Mouse (Mus musculus) T-helper 17 cell (primary cell): Measurements from ENCODE around the gene Castor1.

ENCODE experiments used
- in situ Hi-C, 2 experiments: fragments of 300-600 bp; cut with MboI, MseI; formaldehyde crosslinking; loops; 1 replicate in 1 of 2; 2 replicates in 1 of 2; pipeline ENCODE4 v1.15.1; 2025; ENCODE audit warnings: high pct_unique_total_duplicates in 2 of 2

The Castor1 gene

GRCm38 (mm10) chr11:4205951-4206350, 12.1 kb upstream of the Castor1 start:
- in situ Hi-C loops = no loop called here

- in situ Hi-C loops = no loop called here
These were observed 11.5 kb upstream of the Castor1 start for GRCm38 (mm10) chr11:4206563-4206962.

GRCm38 (mm10) chr11:4207655-4208054, 10.4 kb upstream of the Castor1 start:
- in situ Hi-C loops = no loop called here

GRCm38 (mm10) chr11:4209556-4209955, 8.5 kb upstream of the Castor1 start:
- in situ Hi-C loops = no loop called here

GRCm38 (mm10) chr11:4210786-4211185, 7.2 kb upstream of the Castor1 start:
- in situ Hi-C loops = no loop called here

- in situ Hi-C loops = no loop called here
These were observed 4.9 kb upstream of the Castor1 start for GRCm38 (mm10) chr11:4213107-4213506.

GRCm38 (mm10) chr11:4214572-4214971, 3.5 kb upstream of the Castor1 start:
- in situ Hi-C loops = no loop called here

GRCm38 (mm10) chr11:4215061-4215460, 3.0 kb upstream of the Castor1 start:
- in situ Hi-C loops = loop anchor here in 1 of 2 experiments (5.0 kb wide), 1 partner anchor 78 kb away; the partner anchor contains the start of gene Rnf215

GRCm38 (mm10) chr11:4216248-4217000, 1.6 kb upstream of the Castor1 start:
- in situ Hi-C loops = loop anchor here in 1 of 2 experiments (5.0 kb wide), 1 partner anchor 79 kb away; the partner anchor contains the start of gene Rnf215

GRCm38 (mm10) chr11:4218637-4219036, 612 bp downstream of the Castor1 start:
- in situ Hi-C loops = loop anchor here in 1 of 2 experiments (5.0 kb wide), 1 partner anchor 81 kb away; the partner anchor contains the start of gene Rnf215

GRCm38 (mm10) chr11:4219317-4219751, 1.3 kb downstream of the Castor1 start:
- in situ Hi-C loops = loop anchor here in 1 of 2 experiments (5.0 kb wide), 1 partner anchor 82 kb away; the partner anchor contains the start of gene Rnf215

GRCm38 (mm10) chr11:4219908-4220307, 1.9 kb downstream of the Castor1 start:
- in situ Hi-C loops = loop anchor here (5.0 kb wide), 3 partner anchors 37 to 197 kb away; partner anchors contain the start of genes Lif (in 2 of the 2) and Rnf215 (in 1 of the 2)

- in situ Hi-C loops = loop anchor here (5.0 kb wide), 2 partner anchors 37 to 197 kb away; partner anchors contain the start of gene Lif (in 2 of the 2)
These were observed 2.7 kb downstream of the Castor1 start for GRCm38 (mm10) chr11:4220443-4221400.

GRCm38 (mm10) chr11:4222046-4222950, 4.3 kb downstream of the Castor1 start:
- in situ Hi-C loops = loop anchor here (5.0 kb wide), 2 partner anchors 35 to 195 kb away; partner anchors contain the start of gene Lif (in 2 of the 2)

- in situ Hi-C loops = loop anchor here (5.0 kb wide), 2 partner anchors 34 to 194 kb away; partner anchors contain the start of gene Lif (in 2 of the 2)
These were observed 5.6 kb downstream of the Castor1 start for GRCm38 (mm10) chr11:4223393-4224188.

- in situ Hi-C loops = loop anchor here (5.0 kb wide), 2 partner anchors 33 to 193 kb away; partner anchors contain the start of gene Lif (in 2 of the 2)
These were observed 6.2 kb downstream of the Castor1 start for GRCm38 (mm10) chr11:4224223-4224622.

- in situ Hi-C loops = no loop called here
These were observed 8.7 kb downstream of the Castor1 start for GRCm38 (mm10) chr11:4226569-4227325.

GRCm38 (mm10) chr11:4228463-4228862, 10.4 kb downstream of the Castor1 start:
- in situ Hi-C loops = no loop called here

- in situ Hi-C loops = no loop called here
These were observed 11.8 kb downstream of the Castor1 start for GRCm38 (mm10) chr11:4229841-4230240.
